Mouse (Mus musculus): ENCODE results near the gene Cdc42ep2.

Gene Cdc42ep2

GRCm38 (mm10) chr19:5924713-5925093 lies at the start of gene Cdc42ep2:
Gene Cdc42ep2, minus strand, starts transcription at chr19:5924816.
- DNase-seq, result peak; percentile 92

- no peak for DNase-seq
Measured at GRCm38 (mm10) chr19:5967664-5968063, 43.0 kb upstream of the Cdc42ep2 start.

- no peak for DNase-seq
Measured at GRCm38 (mm10) chr19:5966786-5967185, 42.2 kb upstream of the Cdc42ep2 start.

- DNase-seq, result no peak
Measured at GRCm38 (mm10) chr19:5965910-5966309, 41.3 kb upstream of the Cdc42ep2 start.

- peak; percentile 75 for DNase-seq
Measured at GRCm38 (mm10) chr19:5965280-5965679, 40.7 kb upstream of the Cdc42ep2 start.

- no peak for DNase-seq
Measured at GRCm38 (mm10) chr19:5964804-5965203, 40.2 kb upstream of the Cdc42ep2 start.

- peak; percentile 89 for DNase-seq
Measured at GRCm38 (mm10) chr19:5963883-5964562, 39.4 kb upstream of the Cdc42ep2 start, which contains the start of gene Pola2. Gene Pola2, minus strand, starts transcription at chr19:5964202.

- no peak for DNase-seq
Measured at GRCm38 (mm10) chr19:5962651-5963050, 38.0 kb upstream of the Cdc42ep2 start.

GRCm38 (mm10) chr19:5957371-5957770 lies 32.8 kb upstream of the Cdc42ep2 start:
- no peak for DNase-seq

- DNase-seq, result peak; percentile 73
Measured at GRCm38 (mm10) chr19:5956685-5957084, 32.1 kb upstream of the Cdc42ep2 start.

- no peak for DNase-seq
Measured at GRCm38 (mm10) chr19:5955704-5956670, 31.4 kb upstream of the Cdc42ep2 start.

GRCm38 (mm10) chr19:5954936-5955335 lies 30.3 kb upstream of the Cdc42ep2 start:
- DNase-seq, result no peak

GRCm38 (mm10) chr19:5954031-5954710 lies 29.6 kb upstream of the Cdc42ep2 start:
- DNase-seq, result no peak

- DNase-seq, result no peak
Measured at GRCm38 (mm10) chr19:5953201-5953770, 28.7 kb upstream of the Cdc42ep2 start.

- DNase-seq, result no peak
Measured at GRCm38 (mm10) chr19:5952071-5952691, 27.6 kb upstream of the Cdc42ep2 start.

GRCm38 (mm10) chr19:5951631-5952030 lies 27.0 kb upstream of the Cdc42ep2 start:
- no peak for DNase-seq

GRCm38 (mm10) chr19:5950218-5950617 lies 25.6 kb upstream of the Cdc42ep2 start:
- DNase-seq, result no peak

GRCm38 (mm10) chr19:5945891-5946290 lies 21.3 kb upstream of the Cdc42ep2 start:
- no peak for DNase-seq

- no peak for DNase-seq
Measured at GRCm38 (mm10) chr19:5945027-5945426, 20.4 kb upstream of the Cdc42ep2 start.

- no peak for DNase-seq
Measured at GRCm38 (mm10) chr19:5944145-5944544, 19.5 kb upstream of the Cdc42ep2 start.

- no peak for DNase-seq
Measured at GRCm38 (mm10) chr19:5943404-5943803, 18.8 kb upstream of the Cdc42ep2 start.

GRCm38 (mm10) chr19:5942581-5942980 lies 18.0 kb upstream of the Cdc42ep2 start:
- no peak for DNase-seq
